Mouse (Mus musculus): ENCODE data around the gene Mcmbp.

DNA sequence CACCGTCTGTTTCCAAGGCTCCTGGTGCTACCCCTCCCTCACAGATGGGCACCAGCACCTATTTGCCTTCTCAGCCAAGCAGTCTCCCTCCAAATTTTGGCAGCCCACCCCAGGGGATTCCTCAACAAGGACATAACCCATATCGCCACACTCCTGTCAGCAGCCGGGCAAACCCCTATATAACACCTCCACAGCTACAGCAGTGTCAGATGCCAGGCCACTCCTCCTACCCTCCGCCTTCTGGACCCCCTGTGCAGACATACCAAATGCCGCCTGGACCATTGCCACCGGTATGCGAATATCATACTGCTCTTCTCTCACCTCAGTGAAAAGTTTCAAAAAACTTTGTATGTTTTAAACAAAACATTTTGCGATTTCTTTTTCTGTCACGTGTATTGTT lies 10.0 kb upstream of the Mcmbp start:
- TF ChIP-seq CTCF (IDR thresholded peaks at IDR 0.05; ENCODE audit: extremely low read depth, insufficient read length, insufficient replicate concordance, low read depth, low read length) (no peak), POLR2A (IDR thresholded peaks at IDR 0.05; ENCODE audit: low read depth, low read length) (no peak)
